Mouse (Mus musculus): ENCODE results near the gene Stk32c. TPM values are rescaled to one million over a fixed set of nuclear protein-coding genes. Genes with fewer than 3 reads are reported as not detected.

The Stk32c gene
- polyA plus RNA-seq (2014; fragmentation: Nextera tagmentation; extraction: Ambion mirVana) = 0.19 TPM in 1 of 2 replicates, not detected in the other

- DNase-seq (ENCODE audit: low spot score) (peak; percentile 98), ATAC-seq (replicated peaks; ENCODE audit: low FRiP score) (peak; percentile 97)
- Histone ChIP-seq H3K9ac (ENCODE audit: low read depth, low read length) (peak within 1 kb of the TSS; percentile 80), H3K36me3 (ENCODE audit: control insufficient read depth, insufficient read depth, low read length) (no peaks in the 10 kb centered on the region), H3K27me3 (replicated peaks; ENCODE audit: control insufficient read depth, insufficient read depth, low read length) (no peaks in the 10 kb centered on the region), H3K4me1 (replicated peaks; ENCODE audit: control insufficient read depth, insufficient read depth, low read length) (0 out of 2 replicates have a peak, but pooled peaks cover 4% of the 10 kb centered on the region), H3K27ac (ENCODE audit: low read depth, low read length) (peak within 1 kb of the TSS; percentile 77), H3K4me3 (ENCODE audit: low read depth, low read length) (peak within 1 kb of the TSS; percentile 66), H3K9me3 (ENCODE audit: control insufficient read depth, low read length) (no peaks in the 10 kb centered on the region), H3K4me2 (peak within 1 kb of the TSS; percentile 77)
- 3% methylated on average over 53 of the region's 53 CpGs for WGBS
These were observed at the start of gene Stk32c, which contains the start of gene Lrrc27 for GRCm38 (mm10) chr7:139212754-139213745. TSS of gene Stk32c (minus strand) at chr7:139213307. TSS of gene Lrrc27 (plus strand) at chr7:139212988.

GRCm38 (mm10) chr7:139257752-139258542 lies 44.8 kb upstream of the Stk32c start:
- WGBS = 60% methylated on average over 10 of the region's 10 CpGs
- DNase-seq (ENCODE audit: low spot score) (no peak), ATAC-seq (replicated peaks; ENCODE audit: low FRiP score) (no peak)
- no peaks in the 10 kb centered on the region for H3K27me3 ChIP-seq (replicated peaks; ENCODE audit: control insufficient read depth, insufficient read depth, low read length)
- no peak overlapping the region for H3K9ac ChIP-seq (ENCODE audit: low read depth, low read length)
- no peak overlapping the region for H3K4me3 ChIP-seq (ENCODE audit: low read depth, low read length)
- H3K4me2 ChIP-seq = no peak overlapping the region
- peaks cover 8% of the 10 kb centered on the region for H3K4me1 ChIP-seq (replicated peaks; ENCODE audit: control insufficient read depth, insufficient read depth, low read length)
- H3K36me3 ChIP-seq (ENCODE audit: control insufficient read depth, insufficient read depth, low read length) = peaks cover 5% of the 10 kb centered on the region; the same call in 1 of the 2 replicates
- no peak overlapping the region for H3K27ac ChIP-seq (ENCODE audit: low read depth, low read length)
- H3K9me3 ChIP-seq (ENCODE audit: control insufficient read depth, low read length) = no peaks in the 10 kb centered on the region

- peaks cover 5% of the 10 kb centered on the region; the same call in 1 of the 2 replicates for H3K36me3 ChIP-seq (ENCODE audit: control insufficient read depth, insufficient read depth, low read length)
- H3K9ac ChIP-seq (ENCODE audit: low read depth, low read length) = no peak overlapping the region
- no peak for ATAC-seq (replicated peaks; ENCODE audit: low FRiP score)
- no peak for DNase-seq (ENCODE audit: low spot score)
- H3K27ac ChIP-seq (ENCODE audit: low read depth, low read length) = no peak overlapping the region
- peaks cover 34% of the 10 kb centered on the region for H3K4me1 ChIP-seq (replicated peaks; ENCODE audit: control insufficient read depth, insufficient read depth, low read length)
- H3K9me3 ChIP-seq (ENCODE audit: control insufficient read depth, low read length) = no peaks in the 10 kb centered on the region
- 85% methylated on average over 5 of the region's 5 CpGs for WGBS
- H3K27me3 ChIP-seq (replicated peaks; ENCODE audit: control insufficient read depth, insufficient read depth, low read length) = no peaks in the 10 kb centered on the region
- no peak overlapping the region for H3K4me3 ChIP-seq (ENCODE audit: low read depth, low read length)
- no peak overlapping the region for H3K4me2 ChIP-seq
These were observed 41.5 kb upstream of the Stk32c start for GRCm38 (mm10) chr7:139254626-139255025.

- H3K4me2 ChIP-seq = no peak overlapping the region
- peaks cover 6% of the 10 kb centered on the region for H3K27me3 ChIP-seq (replicated peaks; ENCODE audit: control insufficient read depth, insufficient read depth, low read length)
- H3K9me3 ChIP-seq (ENCODE audit: control insufficient read depth, low read length) = no peaks in the 10 kb centered on the region
- ATAC-seq (replicated peaks; ENCODE audit: low FRiP score) (no peak), DNase-seq (ENCODE audit: low spot score) (no peak)
- H3K9ac ChIP-seq (ENCODE audit: low read depth, low read length) = no peak overlapping the region
- H3K36me3 ChIP-seq (ENCODE audit: control insufficient read depth, insufficient read depth, low read length) = peaks cover 5% of the 10 kb centered on the region; the same call in 1 of the 2 replicates
- H3K4me1 ChIP-seq (replicated peaks; ENCODE audit: control insufficient read depth, insufficient read depth, low read length) = peaks cover 44% of the 10 kb centered on the region
- no peak overlapping the region for H3K4me3 ChIP-seq (ENCODE audit: low read depth, low read length)
- WGBS = 39% methylated on average over 3 of the region's 3 CpGs
- no peak overlapping the region for H3K27ac ChIP-seq (ENCODE audit: low read depth, low read length)
These were observed 40.4 kb upstream of the Stk32c start for GRCm38 (mm10) chr7:139253462-139253861.

GRCm38 (mm10) chr7:139252986-139253385 lies 39.9 kb upstream of the Stk32c start:
- Histone ChIP-seq H3K4me3 (ENCODE audit: low read depth, low read length) (no peak overlapping the region), H3K27ac (ENCODE audit: low read depth, low read length) (no peak overlapping the region), H3K36me3 (ENCODE audit: control insufficient read depth, insufficient read depth, low read length) (peaks cover 5% of the 10 kb centered on the region; the same call in 1 of the 2 replicates), H3K9me3 (ENCODE audit: control insufficient read depth, low read length) (no peaks in the 10 kb centered on the region), H3K4me2 (no peak overlapping the region), H3K9ac (ENCODE audit: low read depth, low read length) (no peak overlapping the region), H3K27me3 (replicated peaks; ENCODE audit: control insufficient read depth, insufficient read depth, low read length) (peaks cover 11% of the 10 kb centered on the region), H3K4me1 (replicated peaks; ENCODE audit: control insufficient read depth, insufficient read depth, low read length) (peaks cover 46% of the 10 kb centered on the region)
- no peak for ATAC-seq (replicated peaks; ENCODE audit: low FRiP score)
- 45% methylated on average over 9 of the region's 9 CpGs for WGBS
- DNase-seq (ENCODE audit: low spot score) = no peak

- H3K4me3 ChIP-seq (ENCODE audit: low read depth, low read length) = no peak overlapping the region
- H3K4me2 ChIP-seq = no peak overlapping the region
- no peaks in the 10 kb centered on the region for H3K9me3 ChIP-seq (ENCODE audit: control insufficient read depth, low read length)
- no peak overlapping the region for H3K27ac ChIP-seq (ENCODE audit: low read depth, low read length)
- peaks cover 5% of the 10 kb centered on the region; the same call in 1 of the 2 replicates for H3K36me3 ChIP-seq (ENCODE audit: control insufficient read depth, insufficient read depth, low read length)
- H3K27me3 ChIP-seq (replicated peaks; ENCODE audit: control insufficient read depth, insufficient read depth, low read length) = peaks cover 15% of the 10 kb centered on the region
- no peak for ATAC-seq (replicated peaks; ENCODE audit: low FRiP score)
- no peak overlapping the region for H3K9ac ChIP-seq (ENCODE audit: low read depth, low read length)
- WGBS = 73% methylated on average over 7 of the region's 7 CpGs
- no peak for DNase-seq (ENCODE audit: low spot score)
- H3K4me1 ChIP-seq (replicated peaks; ENCODE audit: control insufficient read depth, insufficient read depth, low read length) = peaks cover 51% of the 10 kb centered on the region
These were observed 39.5 kb upstream of the Stk32c start for GRCm38 (mm10) chr7:139252566-139252965.

- Histone ChIP-seq H3K9me3 (ENCODE audit: control insufficient read depth, low read length) (no peaks in the 10 kb centered on the region), H3K4me1 (replicated peaks; ENCODE audit: control insufficient read depth, insufficient read depth, low read length) (peaks cover 56% of the 10 kb centered on the region), H3K27ac (ENCODE audit: low read depth, low read length) (peak overlapping the region; percentile 38; the same call in 1 of the 2 replicates), H3K27me3 (replicated peaks; ENCODE audit: control insufficient read depth, insufficient read depth, low read length) (peaks cover 21% of the 10 kb centered on the region), H3K4me3 (ENCODE audit: low read depth, low read length) (no peak overlapping the region), H3K36me3 (ENCODE audit: control insufficient read depth, insufficient read depth, low read length) (peaks cover 5% of the 10 kb centered on the region; the same call in 1 of the 2 replicates), H3K9ac (ENCODE audit: low read depth, low read length) (no peak overlapping the region), H3K4me2 (no peak overlapping the region)
- 59% methylated on average over 5 of the region's 5 CpGs for WGBS
- ATAC-seq (replicated peaks; ENCODE audit: low FRiP score) (no peak), DNase-seq (ENCODE audit: low spot score) (no peak)
These were observed 38.8 kb upstream of the Stk32c start for GRCm38 (mm10) chr7:139251881-139252301.

All from liver, embryonic 11.5 days (tissue).